Mouse (Mus musculus) forebrain, embryonic 11.5 days (tissue): Measurements from ENCODE around the gene Leo1. TPM values are rescaled to one million over a fixed set of nuclear protein-coding genes. Genes with fewer than 3 reads are reported as not detected.

Source experiments
- ATAC-seq: fragments of 200-750 bp; cut with Nextera tagmentation; replicated peaks from 2 replicates; pipeline ENCODE4 v1.8.0; 2017; ENCODE audit warnings: moderate TSS enrichment; ENCODE audit not compliant: low FRiP score
- DNase-seq: peaks from one replicate; pipeline ENCODE4 v3.0.0-alpha.2; 2017; ENCODE audit warnings: low spot score
- H3K27ac ChIP-seq: fragments of 300-500 bp; sonication (generic); 2 replicates; pipeline ENCODE4 v1.5.1; 2014; ENCODE audit warnings: low read depth, low read length
- H3K27me3 ChIP-seq: fragments of 300-500 bp; sonication (generic); 2 replicates; pipeline ENCODE4 v1.6.1; 2014; ENCODE audit warnings: mild to moderate bottlenecking, low read length, mixed read lengths; ENCODE audit not compliant: control insufficient read depth, insufficient read depth
- H3K36me3 ChIP-seq: fragments of 300-500 bp; sonication (generic); 2 replicates; pipeline ENCODE4 v1.6.1; 2014; ENCODE audit warnings: mild to moderate bottlenecking, low read length, moderate library complexity, mixed read lengths; ENCODE audit not compliant: control insufficient read depth, insufficient read depth
- H3K4me1 ChIP-seq: fragments of 300-500 bp; sonication (generic); replicated peaks from 2 replicates; pipeline ENCODE4 v1.6.1; 2014; ENCODE audit warnings: low read length, mixed read lengths; ENCODE audit not compliant: control insufficient read depth, insufficient read depth
- H3K4me2 ChIP-seq: fragments of 300-500 bp; sonication (generic); 2 replicates; pipeline ENCODE4 v1.6.1; 2014; ENCODE audit warnings: low read depth, mild to moderate bottlenecking, low read length, moderate library complexity, mixed read lengths; ENCODE audit not compliant: severe bottlenecking
- H3K4me3 ChIP-seq: fragments of 300-500 bp; sonication (generic); 2 replicates; pipeline ENCODE4 v1.5.1; 2014; ENCODE audit warnings: low read depth, low read length
- H3K9ac ChIP-seq: fragments of 300-500 bp; sonication (generic); 2 replicates; pipeline ENCODE4 v1.6.1; 2014; ENCODE audit warnings: low read length
- H3K9me3 ChIP-seq: fragments of 300-500 bp; sonication (generic); 2 replicates; pipeline ENCODE4 v1.6.1; 2016; ENCODE audit warnings: low read length, mixed read lengths; ENCODE audit not compliant: control insufficient read depth
- WGBS: fragments of 180-500 bp; shearing (Covaris S2); extraction: QIAGEN DNeasy Blood & Tissue Kit; methylation state at CpG from one replicate; pipeline ENCODE4 v1.1.7; 2014; 5-methylcytosine and 5-hydroxymethylcytosine counted together
- polyA plus RNA-seq: library from polyadenylated mRNA; unstranded; fragments of >200 nt; fragmentation: Nextera tagmentation; extraction: Ambion mirVana; gene quantifications from 2 replicates; pipeline ENCODE4 v1.2.1, GENCODE M21; 2014

Leo1 gene
- polyA plus RNA-seq, 1 experiment from 2014 or later = 52.6 TPM

- 89% methylated on average over 3 of the region's 3 CpGs for WGBS
- H3K27me3 ChIP-seq = no peaks in the 10 kb centered on the region
- no peak overlapping the region for H3K9ac ChIP-seq
- H3K4me2 ChIP-seq = no peak overlapping the region
- H3K36me3 ChIP-seq = no peaks in the 10 kb centered on the region
- H3K4me3 ChIP-seq = no peak overlapping the region
- DNase-seq (no peak), ATAC-seq (no peak)
- H3K9me3 ChIP-seq = no peaks in the 10 kb centered on the region
- H3K27ac ChIP-seq = no peak overlapping the region
- no peaks in the 10 kb centered on the region for H3K4me1 ChIP-seq
Observed at GRCm38 (mm10) chr9:75422251-75422691, 19.1 kb upstream of the Leo1 start.

DNA sequence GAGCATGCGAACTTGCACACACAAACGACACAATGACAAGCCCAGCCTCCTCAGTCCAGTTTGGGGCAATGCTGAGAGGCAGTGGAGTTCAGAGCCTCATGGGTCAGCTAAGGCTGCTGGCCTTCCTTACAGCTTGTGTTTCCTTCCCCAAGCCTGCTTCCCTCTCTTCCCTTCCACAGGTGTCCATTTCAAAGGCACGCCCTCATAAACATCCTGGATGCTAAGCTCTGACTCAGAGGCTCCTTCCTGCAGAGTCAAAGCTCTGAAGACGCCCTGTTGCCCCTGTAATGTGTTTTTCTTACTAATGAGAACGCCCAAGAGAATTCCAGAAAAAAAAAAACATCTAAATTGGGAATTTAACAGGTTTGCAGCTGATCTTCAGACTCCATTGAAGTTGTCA lies 17.6 kb upstream of the Leo1 start:
- no peaks in the 10 kb centered on the region for H3K27me3 ChIP-seq
- H3K9ac ChIP-seq = no peak overlapping the region
- ATAC-seq (no peak), DNase-seq (no peak)
- no peaks in the 10 kb centered on the region for H3K36me3 ChIP-seq
- H3K4me2 ChIP-seq = no peak overlapping the region
- H3K4me3 ChIP-seq = no peak overlapping the region
- no peaks in the 10 kb centered on the region for H3K4me1 ChIP-seq
- H3K27ac ChIP-seq = no peak overlapping the region
- H3K9me3 ChIP-seq = no peaks in the 10 kb centered on the region
- 72% methylated on average over 5 of the region's 5 CpGs for WGBS

DNA sequence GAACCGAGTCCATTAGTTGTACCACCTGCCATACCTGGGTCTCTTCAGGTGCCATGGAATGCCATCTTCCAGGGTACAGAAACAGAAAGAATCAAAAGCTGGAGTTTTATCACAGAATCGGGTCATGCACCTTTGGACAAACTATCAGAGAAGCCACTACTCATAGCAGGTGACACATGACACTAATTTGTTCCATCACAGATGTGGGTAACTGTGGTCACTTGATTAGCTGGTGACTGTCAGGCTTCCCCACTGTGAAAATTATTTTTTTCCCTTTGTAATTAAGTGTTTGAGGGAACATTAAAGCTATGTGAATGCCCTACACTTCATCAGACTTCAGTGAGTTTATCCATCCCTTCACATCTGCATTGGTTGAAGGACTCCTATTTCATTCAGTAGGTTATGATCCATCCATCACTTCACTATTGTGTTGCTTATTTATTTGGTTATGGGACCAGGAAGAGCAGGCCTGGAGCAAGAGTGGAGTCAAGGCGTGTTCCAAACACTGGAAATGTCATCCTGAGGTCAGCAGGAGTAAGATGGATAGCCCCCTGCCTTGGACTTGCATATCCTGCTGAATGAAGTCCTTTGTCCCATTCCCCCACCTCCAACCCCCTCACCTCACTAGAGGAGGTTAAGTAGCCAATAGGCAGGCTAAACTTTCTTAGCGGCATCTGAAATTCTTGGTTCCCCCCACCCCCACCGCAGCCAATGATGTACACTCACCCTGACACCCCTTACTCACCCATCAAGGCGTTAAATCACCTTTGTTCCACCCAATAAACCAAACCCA lies 16.8 kb upstream of the Leo1 start:
- no peaks in the 10 kb centered on the region for H3K27me3 ChIP-seq
- H3K4me2 ChIP-seq = no peak overlapping the region
- H3K27ac ChIP-seq = no peak overlapping the region
- no peaks in the 10 kb centered on the region for H3K36me3 ChIP-seq
- no peak for ATAC-seq
- H3K4me1 ChIP-seq = no peaks in the 10 kb centered on the region
- DNase-seq = no peak
- H3K4me3 ChIP-seq = no peak overlapping the region
- H3K9ac ChIP-seq = no peak overlapping the region
- H3K9me3 ChIP-seq = no peaks in the 10 kb centered on the region
- 75% methylated on average over 6 of the region's 6 CpGs for WGBS

DNA sequence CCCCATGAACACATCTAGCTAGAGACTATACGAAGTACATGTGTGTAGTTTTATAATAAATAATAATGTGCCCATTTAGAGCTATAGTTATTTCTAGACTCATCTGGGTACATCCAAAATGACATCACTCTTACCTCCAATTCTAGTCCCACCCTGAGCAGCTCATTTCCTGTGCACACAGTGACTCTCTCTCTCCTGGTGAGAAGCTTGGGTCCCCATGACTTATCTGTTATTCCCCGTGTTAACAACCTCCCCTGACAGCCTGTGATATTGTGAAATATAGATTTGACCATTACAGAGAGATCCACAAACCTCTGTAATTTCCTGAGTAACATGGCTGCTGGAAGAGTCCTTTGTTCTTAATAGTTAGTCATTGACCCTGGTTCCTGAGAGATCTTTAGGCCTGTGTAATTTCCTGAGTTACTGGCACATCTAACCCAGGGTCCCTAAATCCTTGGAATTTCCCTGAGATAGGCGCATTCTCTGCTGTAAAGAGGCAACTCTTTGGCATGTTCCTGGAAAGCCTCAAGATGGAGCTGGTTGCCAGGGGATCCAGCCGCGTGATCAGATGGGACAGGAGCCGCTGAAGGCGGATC lies 15.4 kb upstream of the Leo1 start:
- H3K36me3 ChIP-seq = no peaks in the 10 kb centered on the region
- no peak for DNase-seq
- no peak overlapping the region for H3K4me3 ChIP-seq
- H3K9me3 ChIP-seq = no peaks in the 10 kb centered on the region
- H3K4me2 ChIP-seq = no peak overlapping the region
- H3K27ac ChIP-seq = no peak overlapping the region
- no peaks in the 10 kb centered on the region for H3K27me3 ChIP-seq
- 86% methylated on average over 7 of the region's 7 CpGs for WGBS
- no peak for ATAC-seq
- H3K9ac ChIP-seq = no peak overlapping the region
- H3K4me1 ChIP-seq = no peaks in the 10 kb centered on the region

DNA sequence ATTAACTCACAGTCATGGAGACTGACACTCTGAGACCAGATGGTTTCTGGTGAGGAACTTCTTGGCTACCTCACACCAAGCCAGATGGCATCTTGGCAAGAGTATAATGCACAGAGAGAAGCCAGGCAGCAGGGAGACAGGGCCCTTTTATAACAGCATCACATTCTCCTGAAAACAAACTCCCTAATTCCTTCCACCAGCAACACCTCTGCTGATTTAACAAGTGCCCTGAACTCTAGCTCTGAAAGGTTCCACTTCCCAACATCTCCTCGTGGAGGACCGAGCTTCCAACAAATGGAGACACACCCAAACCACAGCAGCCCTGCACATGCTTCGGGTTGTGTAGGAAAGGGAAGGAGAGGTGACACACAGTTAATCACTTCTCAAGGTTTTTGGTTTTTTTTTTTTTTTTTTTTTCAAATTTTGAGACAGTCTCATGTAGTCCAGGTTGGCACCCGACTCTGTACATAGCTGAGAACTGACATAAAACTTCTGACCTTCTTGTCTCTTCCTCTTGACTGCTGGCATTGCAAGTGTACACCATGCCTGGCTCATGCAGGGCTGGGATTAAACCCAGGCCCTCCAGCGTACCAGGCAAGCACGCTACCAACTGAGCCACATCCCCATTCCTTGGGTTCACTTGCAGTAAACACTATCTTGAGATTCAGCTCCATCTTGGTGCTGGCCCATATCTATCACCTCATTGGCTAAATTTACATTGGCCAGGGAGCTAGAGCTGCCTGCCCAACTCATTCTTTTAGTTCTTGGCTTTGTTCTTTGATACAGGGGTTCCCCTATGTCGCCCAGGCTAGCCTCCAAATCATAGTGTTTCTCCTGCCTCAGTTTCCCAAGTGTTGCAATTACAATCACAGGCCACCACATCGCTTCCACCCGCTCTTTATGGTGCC lies 13.7 kb upstream of the Leo1 start:
- no peak overlapping the region for H3K4me3 ChIP-seq
- DNase-seq = no peak
- no peak for ATAC-seq

DNA sequence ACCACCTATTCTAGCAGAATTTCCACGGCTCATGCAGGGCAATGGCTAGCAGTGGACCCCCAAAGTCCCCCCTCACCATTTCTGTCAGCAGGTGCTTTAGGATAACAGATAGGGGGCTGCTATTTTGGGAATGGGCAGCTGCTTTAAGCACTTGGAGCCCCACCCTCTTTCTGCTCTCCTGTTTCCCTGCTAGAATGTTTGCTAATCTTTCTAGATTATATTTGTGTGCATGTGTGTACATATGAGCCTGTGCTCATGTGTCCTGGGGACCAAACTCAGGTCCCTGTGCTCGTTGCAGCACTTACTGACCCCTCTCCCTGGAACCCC lies 13.1 kb upstream of the Leo1 start:
- Histone ChIP-seq H3K4me1 (no peaks in the 10 kb centered on the region), H3K36me3 (no peaks in the 10 kb centered on the region), H3K9me3 (no peaks in the 10 kb centered on the region), H3K9ac (no peak overlapping the region), H3K27me3 (no peaks in the 10 kb centered on the region), H3K27ac (no peak overlapping the region), H3K4me2 (no peak overlapping the region), H3K4me3 (no peak overlapping the region)
- ATAC-seq (no peak), DNase-seq (no peak)
- 77% methylated on average over 2 of the region's 2 CpGs for WGBS

More for the DNA sequence above, 13.7 kb upstream of the Leo1 start:
- H3K4me1 ChIP-seq = no peaks in the 10 kb centered on the region
- H3K4me2 ChIP-seq = no peak overlapping the region
- H3K27ac ChIP-seq = no peak overlapping the region
- 86% methylated on average over 9 of the region's 9 CpGs for WGBS
- no peaks in the 10 kb centered on the region for H3K9me3 ChIP-seq
- H3K9ac ChIP-seq = no peak overlapping the region
- H3K36me3 ChIP-seq = no peaks in the 10 kb centered on the region
- no peaks in the 10 kb centered on the region for H3K27me3 ChIP-seq

DNA sequence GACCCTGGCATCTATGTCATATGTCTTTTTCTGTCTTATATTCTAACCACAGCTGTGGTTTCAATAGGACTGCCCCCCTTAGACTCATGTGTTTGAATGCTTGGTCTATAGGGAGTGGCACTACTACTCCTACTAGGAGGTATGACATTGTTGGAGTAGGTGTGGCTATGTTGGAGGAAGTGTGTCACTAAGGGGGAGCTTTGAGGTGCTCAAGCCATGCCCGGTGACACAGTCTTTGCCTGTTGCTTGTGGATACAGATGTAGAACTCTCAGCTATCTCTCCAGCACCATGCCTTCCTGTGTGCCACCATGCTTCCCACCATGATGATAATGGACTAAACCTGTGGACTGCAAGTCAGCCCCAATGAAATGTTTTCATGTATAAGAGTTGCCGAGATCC lies 12.3 kb upstream of the Leo1 start:
- no peak overlapping the region for H3K4me2 ChIP-seq
- H3K4me3 ChIP-seq = no peak overlapping the region
- WGBS = 90% methylated on average over 2 of the region's 2 CpGs
- no peaks in the 10 kb centered on the region for H3K9me3 ChIP-seq
- H3K9ac ChIP-seq = no peak overlapping the region
- DNase-seq (no peak), ATAC-seq (no peak)
- H3K27me3 ChIP-seq = no peaks in the 10 kb centered on the region
- no peaks in the 10 kb centered on the region for H3K4me1 ChIP-seq
- no peaks in the 10 kb centered on the region for H3K36me3 ChIP-seq
- no peak overlapping the region for H3K27ac ChIP-seq

DNA sequence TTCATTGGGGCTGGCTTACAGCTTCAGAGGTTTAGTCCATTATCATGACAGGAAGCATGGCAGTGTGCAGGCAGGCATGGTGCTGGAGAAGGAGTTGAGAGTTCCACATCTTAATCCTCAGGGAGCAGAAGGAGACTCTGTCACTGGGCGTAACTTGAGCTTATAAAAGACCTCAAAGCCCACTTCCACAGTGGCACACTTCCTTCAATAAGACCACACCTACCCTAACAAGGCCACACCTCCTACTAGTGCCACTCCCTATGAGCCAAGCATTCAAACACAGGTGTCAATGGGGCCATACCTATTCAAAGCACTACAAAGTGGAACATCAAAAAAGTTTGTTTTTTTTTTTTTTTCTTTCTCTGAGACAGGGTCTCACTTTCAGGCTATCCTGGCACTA lies 11.7 kb upstream of the Leo1 start:
- Histone ChIP-seq H3K27ac (no peak overlapping the region), H3K4me2 (no peak overlapping the region), H3K9ac (no peak overlapping the region), H3K27me3 (no peaks in the 10 kb centered on the region), H3K4me1 (no peaks in the 10 kb centered on the region), H3K9me3 (no peaks in the 10 kb centered on the region), H3K36me3 (no peaks in the 10 kb centered on the region), H3K4me3 (no peak overlapping the region)
- WGBS = 96% methylated on average over 1 of the region's 1 CpGs
- ATAC-seq = no peak
- DNase-seq = no peak
